Mouse (Mus musculus) megakaryocyte, embryonic 14.5 days (primary cell): Measurements from ENCODE around the gene Syt16. TPM values are rescaled to one million over a fixed set of nuclear protein-coding genes. Genes with fewer than 3 reads are reported as not detected.
A peak's percentile ranks its signal among the peaks of the same experiment; 100 is the strongest.

Experiments used
- H3K27me3 ChIP-seq: replicated peaks from 2 replicates; pipeline ENCODE3; 2012; ENCODE audit warnings: inconsistent platforms
- H3K36me3 ChIP-seq: replicated peaks from 2 replicates; pipeline ENCODE3; 2012; ENCODE audit warnings: low read length, inconsistent platforms, mixed read lengths
- H3K4me1 ChIP-seq: 2 replicates; pipeline ENCODE4 v1.6.1; 2012; ENCODE audit warnings: inconsistent platforms
- H3K4me3 ChIP-seq: replicated peaks from 2 replicates; pipeline ENCODE3; 2012; ENCODE audit warnings: moderate library complexity, mild to moderate bottlenecking, inconsistent platforms
- H3K9me3 ChIP-seq: 2 replicates; pipeline ENCODE4 v1.6.1; 2012; ENCODE audit warnings: inconsistent platforms
- FLI1 ChIP-seq: IDR thresholded peaks from 2 replicates; pipeline ENCODE4 v1.6.1; 2012; ENCODE audit warnings: low read length, inconsistent platforms, mixed read lengths
- GATA1 ChIP-seq: IDR thresholded peaks from 3 replicates; pipeline ENCODE4 v1.6.1; 2012; ENCODE audit warnings: mixed read lengths, low read length, inconsistent platforms, borderline replicate concordance
- polyA plus RNA-seq: library from polyadenylated mRNA; stranded (reverse); fragments of >175 nt; gene quantifications from 2 replicates; pipeline ENCODE4 v1.2.3, GENCODE M21; 2012; ENCODE audit warnings: low replicate concordance; ENCODE audit not compliant: insufficient read depth

Syt16 gene
- polyA plus RNA-seq, 1 experiment, result 0.10 TPM

- H3K36me3 ChIP-seq, result no peaks in the 10 kb centered on the region
- H3K9me3 ChIP-seq, result peaks cover 10% of the 10 kb centered on the region; the same call in 1 of the 2 replicates
- no peak overlapping the region for H3K4me3 ChIP-seq
- no peaks in the 10 kb centered on the region for H3K4me1 ChIP-seq
- no peaks in the 10 kb centered on the region for H3K27me3 ChIP-seq
- TF ChIP-seq GATA1, result no peak
- TF ChIP-seq FLI1, result no peak
These were observed 240.6 kb downstream of the Syt16 start for GRCm38 (mm10) chr12:74238056-74238455.

- Histone ChIP-seq H3K36me3 (no peaks in the 10 kb centered on the region), H3K27me3 (no peaks in the 10 kb centered on the region), H3K9me3 (peaks cover 10% of the 10 kb centered on the region; the same call in 1 of the 2 replicates), H3K4me3 (no peak overlapping the region), H3K4me1 (no peaks in the 10 kb centered on the region)
- TF ChIP-seq FLI1 (no peak), GATA1 (no peak)
These were observed 241.3 kb downstream of the Syt16 start for GRCm38 (mm10) chr12:74238806-74239205.

- no peak overlapping the region for H3K4me3 ChIP-seq
- no peak for TF ChIP-seq GATA1
- no peak for TF ChIP-seq FLI1
- H3K4me1 ChIP-seq, result no peaks in the 10 kb centered on the region
- H3K27me3 ChIP-seq, result no peaks in the 10 kb centered on the region
- H3K9me3 ChIP-seq, result 0 out of 2 replicates have a peak, but pooled peaks cover 6% of the 10 kb centered on the region
- H3K36me3 ChIP-seq, result no peaks in the 10 kb centered on the region
These were observed 267.4 kb downstream of the Syt16 start for GRCm38 (mm10) chr12:74264846-74265245.

- Histone ChIP-seq H3K4me3 (no peak overlapping the region), H3K27me3 (no peaks in the 10 kb centered on the region), H3K9me3 (peaks cover 8% of the 10 kb centered on the region; the same call in 1 of the 2 replicates), H3K36me3 (no peaks in the 10 kb centered on the region), H3K4me1 (no peaks in the 10 kb centered on the region)
- TF ChIP-seq FLI1, result no peak
- no peak for TF ChIP-seq GATA1
These were observed 269.6 kb downstream of the Syt16 start for GRCm38 (mm10) chr12:74267049-74267448.

GRCm38 (mm10) chr12:74268644-74269285, 271.3 kb downstream of the Syt16 start:
- H3K36me3 ChIP-seq, result no peaks in the 10 kb centered on the region
- no peak for TF ChIP-seq FLI1
- TF ChIP-seq GATA1, result no peak
- H3K9me3 ChIP-seq, result peaks cover 11% of the 10 kb centered on the region; the same call in 1 of the 2 replicates
- H3K4me1 ChIP-seq, result no peaks in the 10 kb centered on the region
- no peaks in the 10 kb centered on the region for H3K27me3 ChIP-seq
- no peak overlapping the region for H3K4me3 ChIP-seq

GRCm38 (mm10) chr12:74272545-74272944, 275.1 kb downstream of the Syt16 start:
- Histone ChIP-seq H3K36me3 (no peaks in the 10 kb centered on the region), H3K27me3 (no peaks in the 10 kb centered on the region), H3K9me3 (peaks cover 5% of the 10 kb centered on the region; the same call in 1 of the 2 replicates), H3K4me1 (no peaks in the 10 kb centered on the region), H3K4me3 (no peak overlapping the region)
- TF ChIP-seq FLI1, result no peak
- TF ChIP-seq GATA1, result no peak

GRCm38 (mm10) chr12:74277265-74277664, 279.8 kb downstream of the Syt16 start:
- Histone ChIP-seq H3K9me3 (0 out of 2 replicates have a peak, but pooled peaks cover 2% of the 10 kb centered on the region), H3K4me3 (no peak overlapping the region), H3K4me1 (no peaks in the 10 kb centered on the region), H3K36me3 (no peaks in the 10 kb centered on the region), H3K27me3 (peaks cover 3% of the 10 kb centered on the region)
- TF ChIP-seq GATA1 (no peak), FLI1 (no peak)

- TF ChIP-seq GATA1, result no peak
- no peak for TF ChIP-seq FLI1
- Histone ChIP-seq H3K36me3 (no peaks in the 10 kb centered on the region), H3K4me1 (peaks cover 6% of the 10 kb centered on the region)
These were observed 283.9 kb downstream of the Syt16 start for GRCm38 (mm10) chr12:74281403-74281802.

GRCm38 (mm10) chr12:74282846-74283245, 285.4 kb downstream of the Syt16 start:
- no peaks in the 10 kb centered on the region for H3K36me3 ChIP-seq
- peaks cover 6% of the 10 kb centered on the region for H3K4me1 ChIP-seq
- TF ChIP-seq GATA1 (no peak), FLI1 (no peak)
- no peak overlapping the region for H3K4me3 ChIP-seq
- peaks cover 5% of the 10 kb centered on the region; the same call in 1 of the 2 replicates for H3K9me3 ChIP-seq
- H3K27me3 ChIP-seq, result peaks cover 35% of the 10 kb centered on the region

More at GRCm38 (mm10) chr12:74281403-74281802, 283.9 kb downstream of the Syt16 start:
- peaks cover 35% of the 10 kb centered on the region for H3K27me3 ChIP-seq
- H3K9me3 ChIP-seq, result peaks cover 5% of the 10 kb centered on the region; the same call in 1 of the 2 replicates
- H3K4me3 ChIP-seq, result no peak overlapping the region

GRCm38 (mm10) chr12:74284020-74284684, 286.7 kb downstream of the Syt16 start:
- TF ChIP-seq GATA1 (no peak), FLI1 (no peak)
- Histone ChIP-seq H3K9me3 (peaks cover 5% of the 10 kb centered on the region; the same call in 1 of the 2 replicates), H3K4me3 (peak overlapping the region; percentile 42)

More at GRCm38 (mm10) chr12:74284020-74284684, 286.7 kb downstream of the Syt16 start:
- H3K36me3 ChIP-seq, result no peaks in the 10 kb centered on the region
- H3K4me1 ChIP-seq, result peaks cover 6% of the 10 kb centered on the region
- H3K27me3 ChIP-seq, result peaks cover 35% of the 10 kb centered on the region
